Mouse (Mus musculus) neural tube, embryonic 14.5 days (tissue): Measurements from ENCODE around the gene Hist1h2bl. TPM values are rescaled to one million over a fixed set of nuclear protein-coding genes. Genes with fewer than 3 reads are reported as not detected.
"Not testable (repeated sequence)": the region's sequence is repeated elsewhere in the genome, so short reads cannot be mapped to it uniquely, and the experiment has no call there.

Source experiments
- ATAC-seq: fragments of 200-750 bp; cut with Nextera tagmentation; 2 replicates; pipeline ENCODE4 v1.8.0; 2017; ENCODE audit warnings: low read depth, mild to moderate bottlenecking, moderate TSS enrichment, moderate library complexity
- H3K27ac ChIP-seq: fragments of 300-500 bp; sonication (generic); 2 replicates; pipeline ENCODE4 v1.5.1; 2014; ENCODE audit warnings: low read depth, mild to moderate bottlenecking, control low read depth, low read length, moderate library complexity, mixed read lengths
- H3K27me3 ChIP-seq: fragments of 300-500 bp; sonication (generic); 2 replicates; pipeline ENCODE4 v1.6.1; 2014; ENCODE audit warnings: low read length; ENCODE audit not compliant: control insufficient read depth, insufficient read depth
- H3K36me3 ChIP-seq: fragments of 300-500 bp; sonication (generic); 2 replicates; pipeline ENCODE4 v1.6.1; 2014; ENCODE audit warnings: low read length, mixed read lengths; ENCODE audit not compliant: control insufficient read depth, insufficient read depth
- H3K4me1 ChIP-seq: fragments of 300-500 bp; sonication (generic); 2 replicates; pipeline ENCODE4 v1.6.1; 2014; ENCODE audit warnings: low read length; ENCODE audit not compliant: control insufficient read depth, insufficient read depth
- H3K4me2 ChIP-seq: fragments of 300-500 bp; sonication (generic); 2 replicates; pipeline ENCODE4 v1.6.1; 2014; ENCODE audit warnings: mild to moderate bottlenecking, low read depth, low read length, control low read depth
- H3K4me3 ChIP-seq: fragments of 300-500 bp; sonication (generic); 2 replicates; pipeline ENCODE4 v1.5.1; 2014; ENCODE audit warnings: low read depth, low read length, control low read depth, mixed read lengths
- H3K9ac ChIP-seq: fragments of 300-500 bp; sonication (generic); replicated peaks from 2 replicates; pipeline ENCODE4 v1.6.1; 2014; ENCODE audit warnings: low read depth, mild to moderate bottlenecking, control low read depth, low read length, mixed read lengths
- H3K9me3 ChIP-seq: fragments of 300-500 bp; sonication (generic); 2 replicates; pipeline ENCODE4 v1.6.1; 2016; ENCODE audit warnings: low read length; ENCODE audit not compliant: control insufficient read depth
- WGBS: fragments of 180-500 bp; shearing (Covaris S2); extraction: QIAGEN DNeasy Blood & Tissue Kit; methylation state at CpG from one replicate; pipeline ENCODE4 v1.1.7; 2014; 5-methylcytosine and 5-hydroxymethylcytosine counted together
- polyA plus RNA-seq: library from polyadenylated mRNA; unstranded; fragments of >200 nt; fragmentation: Nextera tagmentation; extraction: Ambion mirVana; gene quantifications from 2 replicates; pipeline ENCODE4 v1.2.1, GENCODE M21; 2014

Hist1h2bl gene
- polyA plus RNA-seq, 1 experiment from 2014 or later = not detected

- H3K27me3 ChIP-seq, H3K9me3 ChIP-seq, H3K36me3 ChIP-seq: not testable (repeated sequence)
- peaks cover 33% of the 10 kb centered on the region for H3K4me1 ChIP-seq
- peak within 1 kb of the TSS; percentile 54 for H3K4me3 ChIP-seq
- peak within 1 kb of the TSS; percentile 39 for H3K9ac ChIP-seq
- H3K4me2 ChIP-seq = peak within 1 kb of the TSS; percentile 91
- WGBS = under 1% methylated on average over 42 of the region's 56 CpGs
- peak within 1 kb of the TSS; percentile 80 for H3K27ac ChIP-seq
- peak; percentile 88 for ATAC-seq
Measured at GRCm38 (mm10) chr13:21750159-21751017, 34.4 kb upstream of the Hist1h2bl start, which contains the start of gene Hist1h4k. Gene Hist1h4k (minus strand): TSS chr13:21750505.

GRCm38 (mm10) chr13:21749387-21750158 lies 33.6 kb upstream of the Hist1h2bl start:
- no peaks in the 10 kb centered on the region for H3K9me3 ChIP-seq
- H3K4me3 ChIP-seq = peak overlapping the region; percentile 54
- H3K27ac ChIP-seq = peak overlapping the region; percentile 52; the same call in 1 of the 2 replicates
- peaks cover 28% of the 10 kb centered on the region for H3K4me1 ChIP-seq
- peak overlapping the region; percentile 39 for H3K9ac ChIP-seq
- no peaks in the 10 kb centered on the region for H3K36me3 ChIP-seq
- ATAC-seq = no peak
- H3K27me3 ChIP-seq = no peaks in the 10 kb centered on the region
- 7% methylated on average over 5 of the region's 5 CpGs for WGBS
- H3K4me2 ChIP-seq = peak overlapping the region; percentile 91

GRCm38 (mm10) chr13:21745006-21745405 lies 29.1 kb upstream of the Hist1h2bl start:
- H3K9ac ChIP-seq = no peak overlapping the region

GRCm38 (mm10) chr13:21734906-21735767 lies 19.2 kb upstream of the Hist1h2bl start, which contains the start of gene Hist1h4j:
Gene Hist1h4j (plus strand): TSS chr13:21735064.
- under 1% methylated on average over 43 of the region's 56 CpGs for WGBS
- Histone ChIP-seq H3K9ac (peak within 1 kb of the TSS; percentile 56), H3K4me2 (peak within 1 kb of the TSS; percentile 78), H3K4me3 (peak within 1 kb of the TSS; percentile 48), H3K27ac (peak within 1 kb of the TSS; percentile 98)
- H3K9me3 ChIP-seq, H3K27me3 ChIP-seq, H3K4me1 ChIP-seq, H3K36me3 ChIP-seq: not testable (repeated sequence)
- peak; percentile 91 for ATAC-seq

More at GRCm38 (mm10) chr13:21745006-21745405, 29.1 kb upstream of the Hist1h2bl start:
- no peaks in the 10 kb centered on the region for H3K27me3 ChIP-seq
- no peaks in the 10 kb centered on the region for H3K9me3 ChIP-seq
- no peak overlapping the region for H3K27ac ChIP-seq
- H3K4me1 ChIP-seq = peaks cover 19% of the 10 kb centered on the region
- ATAC-seq = no peak
- no peak overlapping the region for H3K4me2 ChIP-seq
- H3K36me3 ChIP-seq = no peaks in the 10 kb centered on the region
- H3K4me3 ChIP-seq = no peak overlapping the region
- WGBS = 88% methylated on average over 1 of the region's 1 CpGs

GRCm38 (mm10) chr13:21734010-21734905 lies 18.3 kb upstream of the Hist1h2bl start:
- Histone ChIP-seq H3K4me2 (peak overlapping the region; percentile 78), H3K27me3 (no peaks in the 10 kb centered on the region), H3K9me3 (no peaks in the 10 kb centered on the region), H3K4me3 (peak overlapping the region; percentile 48), H3K4me1 (peaks cover 7% of the 10 kb centered on the region; the same call in 1 of the 2 replicates), H3K9ac (peak overlapping the region; percentile 56), H3K27ac (peak overlapping the region; percentile 98), H3K36me3 (no peaks in the 10 kb centered on the region)
- 0% methylated on average over 21 of the region's 21 CpGs for whole genome bisulfite sequencing
- peak; percentile 84 for ATAC-seq

GRCm38 (mm10) chr13:21733466-21733865 lies 17.5 kb upstream of the Hist1h2bl start:
- Histone ChIP-seq H3K27ac (peak overlapping the region; percentile 98), H3K27me3 (no peaks in the 10 kb centered on the region), H3K4me1 (peaks cover 7% of the 10 kb centered on the region; the same call in 1 of the 2 replicates), H3K4me3 (no peak overlapping the region), H3K4me2 (no peak overlapping the region), H3K9ac (peak overlapping the region; percentile 1; the same call in 1 of the 2 replicates), H3K9me3 (no peaks in the 10 kb centered on the region), H3K36me3 (no peaks in the 10 kb centered on the region)
- peak; percentile 15; the same call in 1 of the 2 replicates for ATAC-seq
- 66% methylated on average over 5 of the region's 5 CpGs for WGBS

GRCm38 (mm10) chr13:21729544-21729943 lies 13.6 kb upstream of the Hist1h2bl start:
- Histone ChIP-seq H3K27me3 (no peaks in the 10 kb centered on the region), H3K4me1 (no peaks in the 10 kb centered on the region), H3K9ac (no peak overlapping the region), H3K4me3 (no peak overlapping the region), H3K9me3 (no peaks in the 10 kb centered on the region), H3K36me3 (no peaks in the 10 kb centered on the region), H3K4me2 (no peak overlapping the region), H3K27ac (no peak overlapping the region)
- WGBS = 71% methylated on average over 1 of the region's 1 CpGs
- no peak for ATAC-seq
